Mouse (Mus musculus): ENCODE data around the gene Socs7.

- TF ChIP-seq EP300 (IDR thresholded peaks at IDR 0.05; ENCODE audit: insufficient read depth, low read depth, low read length) (no peak), CTCF (IDR thresholded peaks at IDR 0.05; ENCODE audit: low read depth, low read length) (no peak)
Measured at GRCm38 (mm10) chr11:97380036-97380435, 17.7 kb downstream of the Socs7 start.
